Mouse (Mus musculus) A20 (cell line): ENCODE data around the gene Gpr137c.

Experiments
- DNase-seq: peaks from one replicate; pipeline ENCODE4 v3.0.0-alpha.2; 2011; ENCODE audit warnings: low read depth, low spot score

Gpr137c gene

GRCm38 (mm10) chr14:45291608-45292007 is 72.1 kb downstream of the Gpr137c start:
- no peak for DNase-seq

GRCm38 (mm10) chr14:45303939-45304338 is 84.4 kb downstream of the Gpr137c start:
- DNase-seq: no peak

GRCm38 (mm10) chr14:45304389-45304788 is 84.9 kb downstream of the Gpr137c start:
- DNase-seq: no peak

- no peak for DNase-seq
Measured at GRCm38 (mm10) chr14:45305852-45306251, 86.3 kb downstream of the Gpr137c start.

GRCm38 (mm10) chr14:45307630-45308328 is 88.3 kb downstream of the Gpr137c start:
- no peak for DNase-seq

- no peak for DNase-seq
Measured at GRCm38 (mm10) chr14:45309646-45310045, 90.1 kb downstream of the Gpr137c start.

GRCm38 (mm10) chr14:45310101-45310500 is 90.6 kb downstream of the Gpr137c start:
- no peak for DNase-seq

- DNase-seq: no peak
Measured at GRCm38 (mm10) chr14:45316927-45317326, 97.4 kb downstream of the Gpr137c start.

GRCm38 (mm10) chr14:45317921-45318411 is 98.4 kb downstream of the Gpr137c start:
- DNase-seq: peak; percentile 67

GRCm38 (mm10) chr14:45318426-45319236 is 99.1 kb downstream of the Gpr137c start, which contains the start of gene Ero1l:
Ero1l (minus strand) TSS chr14:45318771.
- peak; percentile 93 for DNase-seq

- DNase-seq: peak; percentile 40
Measured at GRCm38 (mm10) chr14:45319237-45319610, 99.7 kb downstream of the Gpr137c start.

GRCm38 (mm10) chr14:45320111-45320510 is 100.6 kb downstream of the Gpr137c start:
- DNase-seq: peak; percentile 57

GRCm38 (mm10) chr14:45321067-45321466 is 101.5 kb downstream of the Gpr137c start:
- no peak for DNase-seq

- DNase-seq: no peak
Measured at GRCm38 (mm10) chr14:45321622-45322021, 102.1 kb downstream of the Gpr137c start.

- no peak for DNase-seq
Measured at GRCm38 (mm10) chr14:45322450-45322849, 102.9 kb downstream of the Gpr137c start.

GRCm38 (mm10) chr14:45323320-45323719 is 103.8 kb downstream of the Gpr137c start:
- DNase-seq: no peak

- peak; percentile 69 for DNase-seq
Measured at GRCm38 (mm10) chr14:45325471-45325870, 106.0 kb downstream of the Gpr137c start.

- DNase-seq: no peak
Measured at GRCm38 (mm10) chr14:45328072-45328713, 108.7 kb downstream of the Gpr137c start.

GRCm38 (mm10) chr14:45329018-45329588 is 109.6 kb downstream of the Gpr137c start:
- no peak for DNase-seq

- peak; percentile 94 for DNase-seq
Measured at GRCm38 (mm10) chr14:45329589-45330181, 110.2 kb downstream of the Gpr137c start, which contains the start of gene Psmc6. Psmc6 (plus strand) TSS chr14:45329788.
